Mouse (Mus musculus): ENCODE measurements around the gene Ddah2. TPM values are rescaled to one million over a fixed set of nuclear protein-coding genes. Genes with fewer than 3 reads are reported as not detected.

Gene Ddah2
- polyA plus RNA-seq (2021; fragmentation: Nextera tagmentation), result 18.0 and 23.6 TPM in 2 replicates
- long read RNA-seq, experiment 1, transcript Ddah2-201 (7 exons, 1,342 nt), result major isoform, 29 of 37 reads
- long read RNA-seq, experiment 1, partial matches to known transcripts, result 2 of 37 reads
- long read RNA-seq, experiment 1, other reads (novel, unspliced or antisense), result 5 of 37 reads
- long read RNA-seq, experiment 2, transcript Ddah2-201 (7 exons, 1,342 nt), result major isoform, 16 of 23 reads
- long read RNA-seq, experiment 2, partial matches to known transcripts, result 1 of 23 reads
- long read RNA-seq, experiment 2, other reads (novel, unspliced or antisense), result 6 of 23 reads

DNA sequence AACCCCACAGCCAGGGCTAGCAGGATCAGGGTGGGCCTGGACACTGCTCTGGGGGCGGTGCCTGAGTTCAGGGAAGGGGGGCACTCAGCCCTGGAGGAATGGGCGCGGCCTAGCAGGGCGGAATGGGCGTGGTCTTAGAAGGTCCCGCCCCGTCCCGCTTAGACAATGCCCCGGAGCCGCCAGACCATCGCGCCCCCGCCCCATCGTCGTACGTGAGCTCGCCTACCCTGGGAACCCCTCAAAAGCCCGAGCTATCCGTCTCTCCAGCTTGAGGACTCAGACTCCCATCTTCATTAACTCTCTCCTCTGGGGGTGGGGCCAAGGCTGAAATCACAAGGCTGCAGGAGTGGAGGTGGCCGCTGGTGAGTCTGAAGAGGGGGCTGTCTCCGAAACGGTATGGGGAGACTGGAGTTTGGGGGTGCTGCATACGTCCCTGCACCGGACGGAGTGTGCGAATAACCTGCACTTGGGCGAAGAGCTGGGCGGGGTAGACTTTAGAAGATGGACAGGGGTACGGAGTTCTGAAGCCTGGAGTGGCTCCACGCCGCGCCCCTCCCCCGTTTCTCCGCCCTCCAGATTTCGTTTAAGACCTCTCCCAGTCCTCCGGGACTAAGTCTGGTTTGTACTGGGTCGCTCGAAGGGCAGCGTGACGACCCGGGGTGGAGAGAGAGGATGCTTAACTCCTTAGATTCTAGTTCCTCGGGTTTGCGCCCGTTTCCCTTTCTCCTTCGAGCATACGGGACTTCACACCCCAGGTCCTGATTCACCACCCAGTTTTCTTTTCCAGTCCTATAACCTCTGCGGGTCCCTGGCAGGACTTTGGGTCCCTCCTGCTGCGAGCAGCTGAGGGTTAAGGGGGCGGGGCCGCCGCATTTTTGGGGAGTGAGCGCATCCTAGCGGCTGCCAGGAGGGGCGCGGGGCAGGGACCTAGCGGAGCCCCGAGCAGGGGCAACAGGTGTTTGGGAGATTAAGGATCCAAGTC, at the start of gene Ddah2:
TSS of gene Ddah2 (plus strand) at position 125 of the 982 bp plus-strand sequence.

GRCm38 (mm10) chr17:35016376-35016775, 42.5 kb upstream of the Ddah2 start, which contains the start of gene Vwa7:
Gene Vwa7 (plus strand): TSS chr17:35016579.

DNA sequence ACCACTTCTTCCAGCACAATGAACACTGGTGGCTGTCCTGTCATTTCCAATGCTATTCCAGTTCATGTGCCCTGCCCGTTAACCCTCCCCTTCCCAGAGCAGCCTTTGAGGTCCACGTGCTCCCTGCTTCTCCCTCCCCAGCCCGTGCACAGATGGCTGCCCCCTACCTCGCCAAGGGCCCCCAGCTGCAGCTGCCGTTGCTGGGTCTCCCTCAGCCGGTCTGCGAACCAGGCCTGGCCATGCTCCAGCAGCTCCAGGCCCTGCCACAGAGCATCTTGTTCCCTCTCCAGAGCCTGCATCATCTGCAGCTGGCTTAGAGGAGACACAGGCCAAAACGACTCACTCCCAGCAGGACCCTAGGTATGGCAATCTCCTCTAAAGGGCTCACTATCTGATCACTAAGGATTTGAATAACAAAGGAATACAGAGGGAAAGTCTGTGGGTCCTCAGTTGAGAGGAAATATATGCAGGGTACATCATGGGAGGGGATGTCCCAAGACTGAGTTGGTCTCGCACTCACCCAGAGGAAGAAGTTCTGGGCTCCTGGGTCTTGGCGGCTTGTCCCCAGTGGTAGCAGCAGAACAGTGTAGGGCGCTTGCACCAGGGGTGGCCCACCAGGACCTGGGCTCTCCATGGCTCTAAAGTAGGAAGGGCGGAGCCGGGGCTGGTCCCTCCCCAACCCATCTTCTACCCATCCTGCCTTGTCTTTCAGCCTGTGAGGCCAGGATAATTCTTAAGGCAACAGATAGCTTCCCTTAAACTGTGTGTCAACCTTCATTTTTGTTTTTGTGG, 31.4 kb upstream of the Ddah2 start, which contains the start of gene Sapcd1:
TSS of gene Sapcd1 (minus strand) at position 740 of the 792 bp plus-strand sequence.

DNA sequence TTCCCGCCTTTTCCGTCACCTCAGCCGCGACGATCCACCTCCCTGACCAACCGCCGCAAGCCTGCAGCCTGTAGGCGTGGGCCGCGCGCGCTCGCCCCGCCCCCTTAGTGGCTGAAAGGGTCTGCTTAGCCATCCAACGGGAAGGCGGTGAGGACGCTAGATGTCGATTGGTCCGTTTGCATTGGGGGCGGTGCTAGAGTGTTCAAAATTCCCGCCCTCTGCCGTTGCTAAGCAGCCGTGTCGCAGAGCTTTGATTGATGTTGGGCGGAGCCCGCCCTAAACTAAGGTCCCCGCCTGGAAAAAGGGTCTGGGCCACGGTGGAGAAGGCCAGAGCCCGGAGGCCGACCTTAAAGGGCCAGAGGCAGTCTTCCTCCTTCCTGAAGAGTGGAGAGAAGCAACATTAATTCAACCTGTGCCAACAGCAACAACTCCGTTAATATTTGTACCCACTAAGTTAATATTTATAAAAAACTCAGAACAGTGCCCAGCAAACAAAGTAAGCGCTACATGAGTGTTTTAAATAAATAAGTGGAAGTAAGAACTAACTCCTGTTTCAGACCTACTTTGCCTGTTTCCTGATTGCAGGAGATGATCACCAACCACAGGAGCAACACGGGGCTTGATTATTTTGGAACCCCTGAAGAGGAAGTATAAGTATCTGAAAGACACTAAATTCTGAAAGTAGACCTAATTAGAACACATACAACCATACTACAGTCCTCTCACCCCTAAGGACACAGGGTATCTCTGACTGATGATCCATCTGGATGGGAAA, 12.0 kb upstream of the Ddah2 start, which contains the start of gene Msh5:
TSS of gene Msh5 (minus strand) at position 65 of the 775 bp plus-strand sequence.

DNA sequence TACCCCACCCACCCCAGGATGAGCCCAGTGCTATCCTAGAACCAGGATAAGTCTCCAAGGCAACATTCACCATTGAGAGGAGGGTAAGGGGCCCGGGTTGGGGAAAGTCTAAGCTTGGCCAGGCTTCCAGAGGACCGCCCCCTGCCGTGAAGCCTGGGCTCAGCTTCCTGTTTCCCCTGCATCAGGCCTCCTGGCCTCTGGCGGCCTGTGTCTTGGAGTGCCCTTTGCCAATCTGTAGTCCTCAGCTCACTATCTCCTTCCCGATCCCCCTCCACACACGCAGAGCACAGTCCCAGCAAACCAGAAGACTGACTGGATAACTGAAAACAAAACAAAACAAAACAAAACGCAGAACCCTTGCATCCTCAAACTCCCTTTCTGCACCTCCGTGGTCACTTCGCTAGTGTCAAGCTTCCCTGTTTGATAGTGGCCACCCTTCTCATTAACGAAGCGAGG, 9.2 kb upstream of the Ddah2 start, which contains the start of gene Clic1:
TSS of gene Clic1 (plus strand) at position 406 of the 456 bp plus-strand sequence.

DNA sequence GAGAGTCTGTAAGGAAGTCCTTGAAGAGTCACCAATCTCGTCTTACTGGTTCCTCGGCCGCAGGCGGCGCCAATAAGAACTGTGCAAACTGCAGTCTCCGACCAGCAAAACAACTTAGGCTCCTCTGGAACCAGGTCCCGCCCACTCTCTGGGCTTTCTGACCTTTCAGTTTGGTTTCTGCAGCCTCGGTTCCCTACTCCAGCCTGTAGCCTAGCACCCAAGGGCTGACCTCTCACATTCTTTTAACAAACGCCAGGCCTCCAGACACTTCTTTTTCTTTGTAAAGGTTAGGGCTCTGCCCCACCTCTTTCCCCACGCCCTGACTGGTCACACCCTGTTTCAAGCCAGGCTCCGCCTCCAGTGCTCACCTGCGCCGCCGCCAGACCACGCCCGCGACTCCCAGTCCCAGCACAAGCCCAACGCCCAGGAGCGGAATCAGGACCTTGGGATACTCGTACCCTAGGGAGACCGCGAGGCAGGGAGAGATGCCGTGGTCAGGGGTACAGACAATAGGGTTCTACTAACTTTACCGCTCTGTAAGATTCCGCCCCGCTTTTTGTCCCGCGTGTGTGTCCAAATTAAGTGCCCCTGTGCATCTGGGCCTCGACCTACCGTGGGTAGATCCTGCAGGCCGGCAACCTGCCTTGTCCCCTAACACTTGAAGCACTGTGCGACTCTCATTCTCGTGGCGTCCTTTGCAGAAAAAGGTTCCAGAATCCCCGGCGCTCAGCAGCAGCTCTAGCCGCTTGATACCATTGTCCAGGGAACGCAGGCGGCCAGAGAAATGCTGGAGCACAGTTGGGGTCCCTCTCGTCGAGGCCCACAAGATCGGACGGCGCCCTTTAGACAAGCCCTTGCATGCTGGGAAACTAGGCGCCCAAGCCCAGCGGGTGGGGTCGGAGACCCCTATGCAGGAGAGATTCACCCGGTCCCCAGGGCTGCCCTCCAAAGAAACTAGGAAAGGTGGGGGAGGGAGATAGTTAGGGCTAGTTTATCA, 6.4 kb downstream of the Ddah2 start, which contains the start of gene Ly6g6c:
TSS of gene Ly6g6c (plus strand) at position 438 of the 997 bp plus-strand sequence.

DNA sequence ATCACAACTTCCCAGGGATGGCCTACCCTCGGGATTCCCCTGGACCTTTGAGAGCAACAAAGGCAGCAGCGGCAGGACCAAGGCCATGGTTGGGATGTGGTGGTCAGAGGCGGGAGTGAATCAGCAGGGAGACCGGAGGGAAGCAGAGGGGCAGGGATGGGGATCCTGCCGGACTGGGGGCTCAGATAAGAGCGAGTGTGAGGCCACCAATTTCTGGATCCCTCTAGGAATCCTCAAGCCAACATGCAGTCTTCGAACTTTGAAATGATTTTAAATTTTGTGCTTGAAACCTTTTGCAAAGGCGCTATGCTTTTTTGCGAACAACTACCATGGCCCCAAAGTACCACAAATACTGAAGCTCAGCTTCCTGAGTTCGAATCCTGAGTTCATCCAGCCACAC, 7.2 kb downstream of the Ddah2 start, which contains the start of gene Mpig6b:
TSS of gene Mpig6b (minus strand) at position 101 of the 400 bp plus-strand sequence.

DNA sequence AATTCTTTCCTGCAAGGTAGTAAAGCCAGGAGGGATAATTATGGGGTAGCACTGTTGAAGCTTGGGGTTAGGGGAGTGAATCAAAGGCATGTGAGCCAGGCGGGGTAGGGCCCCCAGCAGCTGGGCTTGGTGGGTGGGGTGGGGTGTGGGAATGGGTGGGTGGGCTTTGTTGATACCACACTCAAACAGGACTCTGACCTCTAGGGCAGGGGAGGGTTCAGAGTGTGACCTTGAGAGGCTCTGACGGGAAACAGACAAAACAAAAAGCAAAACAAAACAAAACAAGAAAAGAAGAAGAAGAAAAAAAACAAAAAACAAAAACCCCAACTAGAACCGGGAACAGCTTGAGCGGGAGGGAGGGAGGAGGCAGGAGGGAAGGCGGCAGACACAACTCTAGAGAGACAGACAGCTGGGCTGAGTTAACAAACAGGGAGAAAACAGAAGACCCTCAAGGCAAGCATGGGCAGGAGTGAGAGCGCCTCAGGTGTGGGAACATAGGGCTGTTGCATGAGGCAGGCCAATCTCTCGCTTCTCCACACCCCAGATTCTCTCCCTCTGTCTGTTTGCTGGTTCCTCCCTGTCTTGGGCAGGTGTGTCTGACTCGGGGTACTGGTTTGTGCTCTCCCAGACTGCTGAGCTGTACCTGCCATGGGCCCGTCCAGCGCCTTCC, 17.8 kb downstream of the Ddah2 start, which contains the start of gene Ly6g6e:
TSS of gene Ly6g6e (plus strand) at position 396 of the 670 bp plus-strand sequence.

GRCm38 (mm10) chr17:35077786-35078233, 19.0 kb downstream of the Ddah2 start, which contains the start of gene Ly6g6d:
Gene Ly6g6d (minus strand): TSS chr17:35078065.

DNA sequence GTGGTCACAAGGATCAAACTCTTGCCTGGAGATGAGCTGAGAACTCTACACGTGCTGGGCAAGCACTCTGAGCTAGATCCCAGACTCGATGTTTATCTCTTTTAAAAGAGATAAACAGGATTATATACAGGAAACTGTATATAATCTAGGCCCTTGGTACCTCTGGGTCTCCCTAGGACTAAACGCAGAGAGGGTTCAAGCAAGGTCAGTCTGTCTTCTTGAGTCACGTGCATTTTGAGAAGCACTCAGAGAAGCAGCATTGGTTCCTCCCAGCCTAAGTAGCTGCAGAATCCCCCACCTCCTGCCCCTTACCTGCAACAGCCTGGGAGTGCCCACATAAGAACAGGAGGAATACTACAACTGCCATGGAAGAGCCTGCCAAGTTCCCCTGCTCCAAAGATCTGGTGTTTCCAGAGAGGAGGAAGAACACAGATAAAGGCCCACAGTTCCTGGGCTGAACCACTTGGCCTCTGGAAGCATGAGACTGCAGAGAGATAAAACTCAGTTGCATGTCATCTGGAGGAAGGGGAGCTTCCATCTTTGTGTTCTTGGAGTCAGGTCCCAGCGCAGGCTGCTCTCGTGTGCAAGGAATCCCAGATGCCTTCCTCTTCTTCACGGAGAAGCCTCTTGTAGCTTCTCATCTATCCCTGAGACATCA, 26.5 kb downstream of the Ddah2 start, which contains the start of gene Ly6g6f:
TSS of gene Ly6g6f (minus strand) at position 403 of the 658 bp plus-strand sequence.

DNA sequence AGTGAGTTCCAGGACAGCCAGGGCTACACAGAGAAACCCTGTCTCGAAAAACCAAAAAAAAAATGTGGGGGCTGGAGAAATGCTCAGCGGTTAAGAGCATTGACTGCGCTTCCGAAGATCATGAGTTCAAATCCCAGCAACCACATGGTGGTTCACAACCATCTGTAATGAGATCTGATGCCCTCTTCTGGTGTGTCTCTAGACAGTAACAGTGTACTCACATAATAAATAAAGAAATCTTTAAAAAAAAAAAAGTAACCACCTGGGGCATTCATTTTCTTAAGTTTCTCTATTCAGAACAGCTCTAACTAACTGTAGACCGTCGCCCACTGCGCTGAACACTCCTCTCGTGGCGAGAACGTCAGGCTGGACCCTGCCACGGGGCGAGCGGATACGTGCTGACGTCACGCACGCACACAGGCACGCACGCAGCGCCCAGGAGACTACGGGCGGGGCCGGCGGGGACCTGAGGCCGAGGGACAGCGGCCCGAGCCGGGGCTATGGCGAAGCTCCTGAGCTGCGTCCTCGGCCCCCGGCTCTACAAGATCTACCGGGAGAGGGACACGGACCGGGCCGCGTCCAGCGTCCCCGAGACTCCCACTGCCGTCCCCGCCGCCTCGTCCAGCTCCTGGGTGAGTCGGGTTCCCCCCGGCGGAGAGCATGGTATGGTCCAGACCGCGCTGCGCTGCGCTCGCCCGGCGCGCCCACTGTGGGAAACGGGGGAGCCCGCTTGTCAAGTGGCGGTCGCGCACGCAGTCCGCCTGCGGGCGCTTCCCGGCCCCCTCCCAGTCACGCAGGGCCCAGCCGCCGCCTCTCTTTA, 30.2 kb downstream of the Ddah2 start, which contains the start of gene Abhd16a:
TSS of gene Abhd16a (plus strand) at position 439 of the 820 bp plus-strand sequence.

GRCm38 (mm10) chr17:35108097-35108496, 49.3 kb downstream of the Ddah2 start, which contains the start of gene Ly6g5c:
Gene Ly6g5c (plus strand): TSS chr17:35108279.

Other genes starting within 250 kb of the Ddah2 start
- gene Stk19, start 222.1 kb upstream of the Ddah2 start, polyA plus RNA-seq (2021; fragmentation: Nextera tagmentation), result 55.5 and 61.6 TPM in 2 replicates
- 26.3 and 27.8 TPM in 2 replicates for gene Dxo, start 222.0 kb upstream of the Ddah2 start, polyA plus RNA-seq (2021; fragmentation: Nextera tagmentation)
- 23.6 and 26.5 TPM in 2 replicates for gene Skiv2l, start 208.8 kb upstream of the Ddah2 start, polyA plus RNA-seq (2021; fragmentation: Nextera tagmentation)
- gene Nelfe, start 208.6 kb upstream of the Ddah2 start, polyA plus RNA-seq (2021; fragmentation: Nextera tagmentation), result 36.8 and 43.3 TPM in 2 replicates
- 0.49 and 0.80 TPM in 2 replicates for gene Cfb, start 196.5 kb upstream of the Ddah2 start, polyA plus RNA-seq (2021; fragmentation: Nextera tagmentation)
- 0.23 and 0.26 TPM in 2 replicates for gene Zbtb12, start 179.6 kb upstream of the Ddah2 start, polyA plus RNA-seq (2021; fragmentation: Nextera tagmentation)
- gene Gm20547, start 177.0 kb upstream of the Ddah2 start, polyA plus RNA-seq (2021; fragmentation: Nextera tagmentation), result not detected in 2 replicates
- gene C2, start 160.8 kb upstream of the Ddah2 start, polyA plus RNA-seq (2021; fragmentation: Nextera tagmentation), result 1.3 and 2.0 TPM in 2 replicates
- 21.5 and 22.0 TPM in 2 replicates for gene Ehmt2, start 160.6 kb upstream of the Ddah2 start, polyA plus RNA-seq (2021; fragmentation: Nextera tagmentation)
- gene Slc44a4, start 144.6 kb upstream of the Ddah2 start, polyA plus RNA-seq (2021; fragmentation: Nextera tagmentation), result 0.29 and 0.30 TPM in 2 replicates
- 24.8 and 26.2 TPM in 2 replicates for gene Neu1, start 127.8 kb upstream of the Ddah2 start, polyA plus RNA-seq (2021; fragmentation: Nextera tagmentation)
- 0.90 and 1.3 TPM in 2 replicates for gene Hspa1b, start 99.8 kb upstream of the Ddah2 start, polyA plus RNA-seq (2021; fragmentation: Nextera tagmentation)
- gene Gm20481, start 89.1 kb upstream of the Ddah2 start, polyA plus RNA-seq (2021; fragmentation: Nextera tagmentation), result not detected in 2 replicates
- gene Hspa1a, start 86.9 kb upstream of the Ddah2 start, polyA plus RNA-seq (2021; fragmentation: Nextera tagmentation), result 7.2 and 7.7 TPM in 2 replicates
- gene Hspa1l, start 86.3 kb upstream of the Ddah2 start, polyA plus RNA-seq (2021; fragmentation: Nextera tagmentation), result 0.60 and 0.84 TPM in 2 replicates
- 35.2 and 42.4 TPM in 2 replicates for gene Lsm2, start 77.2 kb upstream of the Ddah2 start, polyA plus RNA-seq (2021; fragmentation: Nextera tagmentation)
- 20.0 and 21.5 TPM in 2 replicates for gene Vars, start 58.0 kb upstream of the Ddah2 start, polyA plus RNA-seq (2021; fragmentation: Nextera tagmentation)
- gene Vwa7, start 42.5 kb upstream of the Ddah2 start, polyA plus RNA-seq (2021; fragmentation: Nextera tagmentation), result 0.20 TPM in 1 of 2 replicates, not detected in the other
- 0.62 and 0.97 TPM in 2 replicates for gene Sapcd1, start 31.0 kb upstream of the Ddah2 start, polyA plus RNA-seq (2021; fragmentation: Nextera tagmentation)
- gene Msh5, start 12.3 kb upstream of the Ddah2 start, polyA plus RNA-seq (2021; fragmentation: Nextera tagmentation), result 0.33 and 0.59 TPM in 2 replicates
- gene Clic1, start 9.1 kb upstream of the Ddah2 start, polyA plus RNA-seq (2021; fragmentation: Nextera tagmentation), result 28.2 and 29.7 TPM in 2 replicates
- gene Ly6g6c, start 6.4 kb downstream of the Ddah2 start, polyA plus RNA-seq (2021; fragmentation: Nextera tagmentation), result not detected in 2 replicates
- 0.06 TPM in 1 of 2 replicates, not detected in the other for gene Mpig6b, start 7.1 kb downstream of the Ddah2 start, polyA plus RNA-seq (2021; fragmentation: Nextera tagmentation)
- gene Ly6g6e, start 17.9 kb downstream of the Ddah2 start, polyA plus RNA-seq (2021; fragmentation: Nextera tagmentation), result 4.4 and 4.6 TPM in 2 replicates
- 1.2 and 2.3 TPM in 2 replicates for gene Ly6g6d, start 19.0 kb downstream of the Ddah2 start, polyA plus RNA-seq (2021; fragmentation: Nextera tagmentation)
- gene Ly6g6f, start 26.6 kb downstream of the Ddah2 start, polyA plus RNA-seq (2021; fragmentation: Nextera tagmentation), result 1.2 and 2.1 TPM in 2 replicates
- 86.3 and 93.9 TPM in 2 replicates for gene Abhd16a, start 30.2 kb downstream of the Ddah2 start, polyA plus RNA-seq (2021; fragmentation: Nextera tagmentation)
- gene Ly6g5c, start 49.2 kb downstream of the Ddah2 start, polyA plus RNA-seq (2021; fragmentation: Nextera tagmentation), result not detected in 2 replicates
- gene Ly6g5b, start 56.4 kb downstream of the Ddah2 start, polyA plus RNA-seq (2021; fragmentation: Nextera tagmentation), result not detected in 2 replicates
- 16.5 and 19.1 TPM in 2 replicates for gene Gpank1, start 62.4 kb downstream of the Ddah2 start, polyA plus RNA-seq (2021; fragmentation: Nextera tagmentation)
- 212 and 242 TPM in 2 replicates for gene Csnk2b, start 63.0 kb downstream of the Ddah2 start, polyA plus RNA-seq (2021; fragmentation: Nextera tagmentation)
- gene D17H6S53E, start 67.3 kb downstream of the Ddah2 start, polyA plus RNA-seq (2021; fragmentation: Nextera tagmentation), result 24.7 and 40.7 TPM in 2 replicates
- not detected in 2 replicates for gene Apom, start 73.0 kb downstream of the Ddah2 start, polyA plus RNA-seq (2021; fragmentation: Nextera tagmentation)
- 68.3 and 90.8 TPM in 2 replicates for gene Bag6, start 76.1 kb downstream of the Ddah2 start, polyA plus RNA-seq (2021; fragmentation: Nextera tagmentation)
- 25.5 and 33.2 TPM in 2 replicates for gene Prrc2a, start 105.9 kb downstream of the Ddah2 start, polyA plus RNA-seq (2021; fragmentation: Nextera tagmentation)
- gene Aif1, start 117.0 kb downstream of the Ddah2 start, polyA plus RNA-seq (2021; fragmentation: Nextera tagmentation), result 37.6 and 39.5 TPM in 2 replicates
- 28.9 and 30.2 TPM in 2 replicates for gene Lst1, start 129.4 kb downstream of the Ddah2 start, polyA plus RNA-seq (2021; fragmentation: Nextera tagmentation)
- gene Ltb, start 135.4 kb downstream of the Ddah2 start, polyA plus RNA-seq (2021; fragmentation: Nextera tagmentation), result 1.2 and 1.4 TPM in 2 replicates
- 0.09 and 0.19 TPM in 2 replicates for gene Tnf, start 143.0 kb downstream of the Ddah2 start, polyA plus RNA-seq (2021; fragmentation: Nextera tagmentation)
- 0.14 and 0.16 TPM in 2 replicates for gene Lta, start 146.3 kb downstream of the Ddah2 start, polyA plus RNA-seq (2021; fragmentation: Nextera tagmentation)
- gene Gm16181, start 161.8 kb downstream of the Ddah2 start, polyA plus RNA-seq (2021; fragmentation: Nextera tagmentation), result not detected in 2 replicates
- 685 and 716 TPM in 2 replicates for gene Atp6v1g2, start 174.6 kb downstream of the Ddah2 start, polyA plus RNA-seq (2021; fragmentation: Nextera tagmentation)
- 6.4 and 9.7 TPM in 2 replicates for gene Nfkbil1, start 176.8 kb downstream of the Ddah2 start, polyA plus RNA-seq (2021; fragmentation: Nextera tagmentation)
- 193 and 215 TPM in 2 replicates for gene Ddx39b, start 182.7 kb downstream of the Ddah2 start, polyA plus RNA-seq (2021; fragmentation: Nextera tagmentation)
- 68.9 and 78.2 TPM in 2 replicates for gene H2-D1, start 203.7 kb downstream of the Ddah2 start, polyA plus RNA-seq (2021; fragmentation: Nextera tagmentation)

Data from layer of hippocampus, adult 6 months (tissue).